Mouse (Mus musculus) right cerebral cortex, postnatal 14 days (tissue): ENCODE results near the gene Colec11.

Experiments used
- DNase-seq: peaks from one replicate; pipeline ENCODE4 v3.0.0; 2022

The Colec11 gene

DNA sequence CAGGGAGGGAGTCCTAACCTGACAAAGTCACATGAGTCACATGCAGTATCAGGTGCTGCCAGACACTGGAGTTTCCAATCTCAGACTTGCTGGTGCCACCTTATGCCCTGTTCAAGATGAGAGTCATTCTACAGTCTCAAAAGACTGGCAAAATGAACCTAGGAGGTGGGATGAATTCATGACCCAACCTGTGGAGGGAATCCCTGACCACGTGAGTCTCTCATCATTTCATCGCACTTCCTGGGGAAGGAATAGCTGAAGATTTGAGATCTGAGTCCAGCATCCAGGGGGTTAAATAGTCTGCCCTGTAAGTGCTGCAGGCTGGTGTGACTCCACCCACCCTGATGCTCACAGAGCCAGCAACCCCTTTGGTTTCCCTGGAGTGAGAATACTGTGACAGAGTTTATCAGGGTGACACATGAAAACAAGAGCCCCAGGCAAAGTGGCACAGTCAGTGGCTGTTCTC lies 24.6 kb downstream of the Colec11 start:
- no peak for DNase-seq

GRCm38 (mm10) chr12:28598110-28598509 lies 25.1 kb downstream of the Colec11 start:
- DNase-seq = no peak

GRCm38 (mm10) chr12:28597699-28598098 lies 25.5 kb downstream of the Colec11 start:
- no peak for DNase-seq

DNA sequence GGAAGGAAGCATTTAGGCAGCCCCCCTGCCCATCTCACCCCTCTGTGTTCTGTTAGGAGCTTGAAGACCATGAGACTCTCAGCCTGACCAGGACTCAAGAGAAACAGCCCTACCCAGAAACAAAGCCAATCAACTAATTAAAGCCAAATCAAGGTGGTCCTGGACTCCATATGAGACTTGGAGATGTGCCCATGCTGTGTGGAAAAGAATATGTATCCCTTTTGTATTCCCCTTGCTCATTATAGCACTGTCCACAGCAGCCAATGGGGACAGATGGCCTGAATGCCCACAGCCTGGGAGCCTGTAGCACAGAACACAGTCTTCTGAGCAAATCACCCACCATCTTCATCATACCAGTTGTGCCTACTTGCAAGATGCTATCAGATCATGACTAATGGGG lies 26.3 kb downstream of the Colec11 start:
- no peak for DNase-seq

DNA sequence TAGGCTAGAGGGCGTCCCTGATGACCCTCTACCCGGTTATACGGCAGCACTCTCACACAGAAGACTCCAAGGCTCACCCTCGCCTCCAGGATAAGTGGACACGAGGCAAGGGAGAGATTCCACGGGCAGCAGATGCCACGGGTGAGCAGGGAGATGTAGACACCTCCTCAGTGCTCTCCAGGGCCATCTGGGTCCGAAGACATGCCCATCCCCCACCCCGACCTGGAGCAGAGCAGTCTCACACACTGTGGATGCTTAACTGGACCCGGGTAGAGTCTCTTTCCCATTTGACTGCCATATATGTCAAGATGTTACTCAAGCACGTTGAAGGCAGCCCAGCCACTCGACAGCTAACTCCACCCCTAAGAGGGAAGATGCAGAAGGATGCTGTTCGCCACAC lies 32.7 kb downstream of the Colec11 start:
- no peak for DNase-seq

DNA sequence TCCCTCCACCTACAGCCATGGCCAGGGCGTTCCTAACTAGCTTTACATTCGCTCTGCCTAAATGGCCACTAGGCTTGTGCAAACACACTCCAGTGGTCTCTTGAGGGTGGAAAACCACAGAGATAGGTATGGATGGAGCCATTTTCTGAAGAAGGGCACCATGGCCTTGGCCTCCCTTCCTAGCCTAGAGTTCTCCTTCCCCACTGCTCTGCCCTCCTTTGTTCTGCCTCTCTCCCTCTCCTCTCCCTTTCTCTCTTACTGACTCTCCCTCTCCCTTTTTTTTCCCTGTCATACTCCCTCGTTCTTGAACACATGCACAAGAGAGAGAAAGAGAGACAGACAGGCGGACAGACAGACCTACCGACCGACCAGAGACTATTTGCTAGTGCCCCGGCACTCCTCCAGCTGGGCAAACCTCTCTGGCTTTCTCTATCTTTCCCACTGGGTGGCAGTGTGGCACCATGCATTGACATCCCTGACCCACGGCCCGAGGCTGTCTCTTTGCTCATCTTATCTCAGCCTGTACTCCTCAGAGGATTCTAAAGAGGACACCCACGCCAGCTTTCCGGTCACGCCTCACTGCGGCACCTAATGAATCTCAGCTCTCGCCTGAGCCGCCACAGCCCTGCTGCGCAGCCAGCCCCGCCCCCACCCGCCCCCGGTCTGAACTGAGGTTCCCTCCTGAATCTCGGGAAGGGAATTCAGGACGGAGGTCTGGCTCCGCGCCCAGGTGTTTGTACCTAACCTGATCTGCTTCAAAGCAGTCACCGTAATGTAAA lies 33.9 kb downstream of the Colec11 start:
- DNase-seq = peak; percentile 92

DNA sequence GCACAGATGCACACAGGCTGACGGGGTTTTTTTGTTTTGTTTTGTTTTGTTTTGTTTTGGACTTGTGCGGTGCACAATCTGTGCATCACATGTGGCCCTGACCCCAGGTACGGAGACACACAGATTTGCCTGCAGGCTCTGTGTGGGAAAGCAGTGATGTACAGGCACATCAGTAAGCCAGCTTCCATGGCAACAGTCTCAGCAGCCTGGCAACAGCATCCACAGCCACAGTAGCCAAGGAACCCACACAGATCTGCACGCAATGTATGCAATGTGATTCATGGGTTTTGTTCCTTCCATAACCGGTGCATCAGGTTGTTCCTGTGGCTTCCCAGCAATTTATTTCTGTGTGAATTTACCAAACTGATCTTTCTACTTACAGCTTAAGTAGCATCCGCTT lies 35.2 kb downstream of the Colec11 start:
- peak; percentile 51 for DNase-seq

DNA sequence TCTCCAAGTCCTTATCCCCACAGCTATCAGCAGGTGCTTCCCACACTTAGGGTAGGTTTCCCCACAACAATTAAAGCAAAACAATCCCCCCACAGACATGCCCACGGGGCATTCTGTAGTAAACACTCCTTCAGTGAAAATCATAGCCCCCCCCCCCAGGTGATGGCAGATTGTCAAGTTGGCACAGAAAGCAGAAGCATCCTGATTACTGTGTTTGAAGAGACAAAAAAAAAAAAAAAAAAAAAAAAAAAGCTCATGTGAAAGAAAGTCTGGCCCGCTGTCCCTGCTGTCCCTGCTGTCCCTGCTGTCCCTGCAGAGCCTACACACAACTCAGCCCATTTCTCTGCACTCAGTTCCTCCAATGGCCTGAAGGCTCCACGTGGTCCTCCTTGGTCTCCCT lies 39.1 kb downstream of the Colec11 start:
- no peak for DNase-seq

- DNase-seq = no peak
Observed at GRCm38 (mm10) chr12:28582423-28582822, 40.8 kb downstream of the Colec11 start, which contains the start of gene Allc. Allc (minus strand) TSS chr12:28582523.

- DNase-seq = peak; percentile 31
Observed at GRCm38 (mm10) chr12:28579132-28579531, 44.0 kb downstream of the Colec11 start.

DNA sequence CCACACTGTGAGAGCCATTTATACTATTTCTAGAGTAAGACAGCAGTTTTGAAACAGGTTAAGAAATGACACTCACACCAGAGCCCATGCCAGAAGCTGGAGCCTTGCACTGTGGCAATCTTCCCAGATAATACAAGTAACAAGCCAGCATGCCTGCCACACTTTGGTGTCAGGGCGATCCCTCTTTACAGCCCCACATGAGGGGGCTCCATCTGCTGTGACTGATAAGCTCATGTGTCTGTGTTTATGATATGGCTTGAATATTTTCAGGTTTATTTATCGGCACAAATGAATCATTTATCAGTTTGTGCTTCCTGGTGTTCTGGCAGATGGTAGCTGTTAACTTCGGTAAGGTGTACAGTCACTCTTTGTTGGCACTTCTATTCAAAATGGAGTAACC lies 45.0 kb downstream of the Colec11 start:
- DNase-seq = no peak

GRCm38 (mm10) chr12:28575366-28576070 lies 47.7 kb downstream of the Colec11 start:
- DNase-seq = no peak

DNA sequence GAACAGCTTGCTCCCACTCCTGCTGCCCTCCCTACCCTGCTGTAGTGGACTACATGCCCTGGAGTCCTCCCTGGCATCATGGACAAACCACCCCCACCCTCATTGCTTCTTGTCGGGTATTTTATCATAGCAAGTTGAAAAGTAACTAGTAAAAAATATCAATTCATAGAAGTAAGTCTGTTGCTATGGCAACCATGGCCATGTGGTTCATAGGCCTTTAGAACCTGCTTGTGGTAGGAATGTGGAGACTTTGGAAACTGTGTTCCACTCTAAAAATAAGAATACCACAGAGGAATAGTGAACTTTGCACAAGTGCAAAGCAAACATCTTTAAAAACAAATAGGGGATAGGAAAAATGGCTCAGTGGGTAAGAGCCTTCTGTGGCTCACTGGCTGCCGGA lies 50.9 kb downstream of the Colec11 start:
- no peak for DNase-seq

DNA sequence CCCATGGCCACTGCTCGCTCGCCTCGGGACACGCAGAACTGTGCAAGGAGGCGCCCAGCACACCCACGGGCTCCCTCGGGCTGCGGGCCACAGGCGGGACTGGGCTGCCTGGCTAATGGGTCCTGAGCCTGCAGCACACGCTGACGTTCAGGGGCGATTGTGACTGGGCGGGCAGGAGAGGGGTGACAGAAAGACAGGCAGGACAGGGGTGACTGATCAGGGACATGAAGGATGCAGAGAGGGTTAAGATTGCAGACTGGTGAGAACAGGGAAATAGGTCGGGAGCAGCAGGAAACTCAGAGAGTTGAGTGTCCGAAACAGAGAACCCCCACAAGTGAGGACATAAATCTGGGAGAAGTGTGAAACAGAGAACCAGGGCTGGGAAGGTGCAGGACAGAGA lies 70.9 kb downstream of the Colec11 start, which contains the start of gene Dcdc2c:
Gene Dcdc2c, minus strand, starts transcription at position 101 of the 400 bp plus-strand sequence.
- DNase-seq = no peak

GRCm38 (mm10) chr12:28551775-28552174 lies 71.4 kb downstream of the Colec11 start:
- no peak for DNase-seq

DNA sequence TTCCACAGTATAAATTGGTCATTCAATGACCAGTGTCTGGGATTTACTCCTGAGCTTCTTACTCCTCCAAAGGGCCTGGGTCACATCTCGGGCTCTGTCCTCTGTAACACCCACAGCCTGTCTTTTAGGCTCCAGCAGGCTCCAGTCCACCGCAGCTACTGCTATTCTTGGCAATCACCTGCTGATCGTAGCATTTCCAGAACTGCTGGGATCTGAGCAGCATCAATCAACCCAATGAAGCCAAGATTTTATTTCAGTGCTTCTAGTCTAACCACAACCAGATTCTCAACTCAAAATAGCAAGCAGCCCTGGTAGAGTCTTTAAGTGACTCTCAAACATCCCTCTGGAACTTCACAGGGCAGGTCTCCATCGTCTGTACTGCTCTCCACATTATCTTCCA lies 74.3 kb downstream of the Colec11 start:
- no peak for DNase-seq
